Comparison of ENCODE assay signal across 15 mouse cellular contexts in genomic region chr12:98524331-98525311, GRCm38 (mm10). TPM values are rescaled to one million over a fixed set of nuclear protein-coding genes. Genes with fewer than 3 reads are reported as not detected.
A peak's percentile ranks its signal among the peaks of the same experiment; 100 is the strongest.
DNase-seq lines count a peak whose midpoint lies in the region; ATAC-seq lines count a peak whose summit lies in the region.
"Had no signal": no experiment of that assay in that cellular context is flagged by ENCODE, and none has a peak within 500 bp of the region (broad histone marks: within the 10 kb centered on the region; RNA-seq: fewer than 3 reads in every experiment).

No protein-coding gene starts in this region.

- no peak overlapping the region for H3K9ac ChIP-seq in forebrain, embryonic 13.5 days

- peaks cover 26% of the 10 kb centered on the region for H3K4me1 ChIP-seq in forebrain, embryonic 13.5 days
- peaks cover 19% of the 10 kb centered on the region for H3K4me1 ChIP-seq in midbrain, embryonic 10.5 days

- H3K27me3 ChIP-seq in forebrain, embryonic 13.5 days = no peaks in the 10 kb centered on the region
- H3K27me3 ChIP-seq in midbrain, embryonic 10.5 days (ENCODE audit: low read depth, poor library complexity, severe bottlenecking) = no peaks in the 10 kb centered on the region

- peak; percentile 61 for ATAC-seq in forebrain, embryonic 13.5 days

- H3K4me3 ChIP-seq in forebrain, embryonic 13.5 days = no peak overlapping the region
- no peak overlapping the region for H3K4me3 ChIP-seq in midbrain, embryonic 10.5 days
- H3K4me3 ChIP-seq: erythroblast, embryonic 14.5 days had no signal

- H3K4me2 ChIP-seq in forebrain, embryonic 13.5 days = no peak overlapping the region

- H3K27ac ChIP-seq in forebrain, embryonic 13.5 days = peak overlapping the region; percentile 75
- H3K27ac ChIP-seq in midbrain, embryonic 10.5 days (replicated peaks) = peak overlapping the region; percentile 67

- 40% methylated on average over 13 of the region's 13 CpGs for WGBS in forebrain, embryonic 13.5 days
- 75% methylated on average over 13 of the region's 13 CpGs for WGBS in midbrain, embryonic 10.5 days

- peaks cover 48% of the 10 kb centered on the region for H3K36me3 ChIP-seq in forebrain, embryonic 13.5 days (ENCODE audit: poor library complexity, severe bottlenecking)
- peaks cover 43% of the 10 kb centered on the region for H3K36me3 ChIP-seq in midbrain, embryonic 10.5 days

- 0 out of 2 replicates have a peak, but pooled peaks cover 5% of the 10 kb centered on the region for H3K9me3 ChIP-seq in forebrain, embryonic 13.5 days (replicated peaks)
- peaks cover 8% of the 10 kb centered on the region; the same call in 1 of the 2 replicates for H3K9me3 ChIP-seq in midbrain, embryonic 10.5 days (replicated peaks)

- DNase-seq in adrenal gland, adult (ENCODE audit: inconsistent age in 2 of 2, low spot score in 1 of 2) = peak; percentile 13 to 59
- DNase-seq in adrenal gland, postnatal 14 days = no peak
- DNase-seq in 3T3-L1 (ENCODE audit: low read depth, low spot score) = peak; percentile 13
- no peak for DNase-seq in midbrain, embryonic 10.5 days (ENCODE audit: low spot score)
- no peak for DNase-seq in kidney, postnatal 4 days
- DNase-seq in natural killer cell, adult 2 months (ENCODE audit: low spot score in 2 of 2) = no peak
- DNase-seq in adrenal gland, adult 18-20 months (ENCODE audit: low spot score in 2 of 2) = no peak
- DNase-seq: adrenal gland, postnatal 10 days; gastrocnemius, postnatal 36 days; kidney, adult 18-20 months; left cerebral cortex, postnatal 4 days; lung, adult 18-20 months had no signal

RNA-seq across cellular contexts. Expression of gene Kcnk10, which starts 53.5 kb away (rescaled TPM):
- 0.33 and 0.34 TPM in 2 replicates for total RNA-seq in adrenal gland, postnatal 14 days (2021)
- 49.1 and 50.9 TPM in 2 replicates for polyA plus RNA-seq in forebrain, embryonic 13.5 days (2015; fragmentation: Nextera tagmentation; extraction: Ambion mirVana)
- polyA plus RNA-seq in midbrain, embryonic 10.5 days (2016; fragmentation: Nextera tagmentation; extraction: Ambion mirVana) = 17.7 and 33.2 TPM in 2 replicates
- under 1 TPM in 1 of 2 experiments, not detected in 1; 0.16 TPM for total RNA-seq in adrenal gland, adult 18-20 months (2021)
- total RNA-seq: gastrocnemius, postnatal 36 days; megakaryocyte-erythroid progenitor cell, adult 5-6 weeks had no signal
- polyA plus RNA-seq: erythroblast, embryonic 14.5 days had no signal

Comparison
In these comparisons a context has a peak if more than half of its experiments do, and no peak if none do; other contexts are left out.
1. DNase-seq: peak in adrenal gland, adult (2 of 2) and 3T3-L1 (single experiment); none in adrenal gland, postnatal 14 days (single experiment), midbrain, embryonic 10.5 days (single experiment), kidney, postnatal 4 days (0 of 2), natural killer cell, adult 2 months (0 of 2) and adrenal gland, adult 18-20 months (0 of 2).